Mouse (Mus musculus) embryonic facial prominence, embryonic 11.5 days (tissue): ENCODE data around the gene Prpf3. TPM values are rescaled to one million over a fixed set of nuclear protein-coding genes. Genes with fewer than 3 reads are reported as not detected.

ENCODE experiments used
- ATAC-seq: fragments of 200-750 bp; cut with Nextera tagmentation; replicated peaks from 2 replicates; pipeline ENCODE4 v1.8.0; 2017; ENCODE audit warnings: low read depth; ENCODE audit not compliant: insufficient number of reproducible peaks, low FRiP score, low TSS enrichment
- DNase-seq: peaks from one replicate; pipeline ENCODE4 v3.0.0-alpha.2; 2015; ENCODE audit warnings: low spot score
- H3K27ac ChIP-seq: fragments of 300-500 bp; sonication (generic); replicated peaks from 2 replicates; pipeline ENCODE4 v1.5.1; 2014; ENCODE audit warnings: mild to moderate bottlenecking, low read depth, low read length, control low read depth
- H3K27me3 ChIP-seq: fragments of 300-500 bp; sonication (generic); 2 replicates; pipeline ENCODE4 v1.6.1; 2014; ENCODE audit warnings: mild to moderate bottlenecking, low read length, moderate library complexity, mixed read lengths; ENCODE audit not compliant: control insufficient read depth, insufficient read depth
- H3K36me3 ChIP-seq: fragments of 300-500 bp; sonication (generic); replicated peaks from 2 replicates; pipeline ENCODE4 v1.6.1; 2014; ENCODE audit warnings: low read depth, mild to moderate bottlenecking, low read length, moderate library complexity, mixed read lengths; ENCODE audit not compliant: control insufficient read depth, insufficient read depth
- H3K4me1 ChIP-seq: fragments of 300-500 bp; sonication (generic); 2 replicates; pipeline ENCODE4 v1.6.1; 2014; ENCODE audit warnings: low read length, mixed read lengths; ENCODE audit not compliant: control insufficient read depth, insufficient read depth
- H3K4me2 ChIP-seq: fragments of 300-500 bp; sonication (generic); 2 replicates; pipeline ENCODE4 v1.6.1; 2014; ENCODE audit warnings: low read depth, mild to moderate bottlenecking, control low read depth, low read length, moderate library complexity
- H3K4me3 ChIP-seq: fragments of 300-500 bp; sonication (generic); 2 replicates; pipeline ENCODE4 v1.5.1; 2014; ENCODE audit warnings: low read depth, low read length, control low read depth
- H3K9ac ChIP-seq: fragments of 300-500 bp; sonication (generic); replicated peaks from 2 replicates; pipeline ENCODE4 v1.6.1; 2014; ENCODE audit warnings: mild to moderate bottlenecking, control low read depth, low read length
- H3K9me3 ChIP-seq: fragments of 300-500 bp; sonication (generic); replicated peaks from 2 replicates; pipeline ENCODE4 v1.6.1; 2016; ENCODE audit warnings: mild to moderate bottlenecking, low read length, inconsistent platforms, mixed read lengths; ENCODE audit not compliant: control insufficient read depth
- WGBS: fragments of 180-500 bp; shearing (Covaris S2); extraction: QIAGEN DNeasy Blood & Tissue Kit; methylation state at CpG from one replicate; pipeline ENCODE4 v1.1.7; 2014; 5-methylcytosine and 5-hydroxymethylcytosine counted together
- polyA plus RNA-seq: library from polyadenylated mRNA; unstranded; fragments of >200 nt; fragmentation: Nextera tagmentation; extraction: Ambion mirVana; gene quantifications from 2 replicates; pipeline ENCODE4 v1.2.1, GENCODE M21; 2014

Prpf3 gene
- polyA plus RNA-seq = 69.4 and 70.6 TPM in 2 replicates

- H3K4me3 ChIP-seq = peak within 1 kb of the TSS; percentile 91
- no peaks in the 10 kb centered on the region for H3K4me1 ChIP-seq
- no peaks in the 10 kb centered on the region for H3K9me3 ChIP-seq
- peak within 1 kb of the TSS; percentile 67 for H3K27ac ChIP-seq
- peaks cover 13% of the 10 kb centered on the region for H3K36me3 ChIP-seq
- peak within 1 kb of the TSS; percentile 52 for H3K4me2 ChIP-seq
- no peaks in the 10 kb centered on the region for H3K27me3 ChIP-seq
- under 1% methylated on average over 56 of the region's 56 CpGs for WGBS
- DNase-seq = peak; percentile 96
- peak within 1 kb of the TSS; percentile 82 for H3K9ac ChIP-seq
- peak; percentile 96 for ATAC-seq
Measured at GRCm38 (mm10) chr3:95855502-95856089, at the start of gene Prpf3. Prpf3 (minus strand) TSS chr3:95855885.

- peak; percentile 53; the same call in 1 of the 2 replicates for ATAC-seq
- peak within 1 kb of the TSS; percentile 16 for H3K27ac ChIP-seq
- peak; percentile 70 for DNase-seq
- H3K4me3 ChIP-seq = peak within 1 kb of the TSS; percentile 46
- H3K4me2 ChIP-seq = peak within 1 kb of the TSS; percentile 85
- no peaks in the 10 kb centered on the region for H3K36me3 ChIP-seq
- no peaks in the 10 kb centered on the region for H3K9me3 ChIP-seq
- 0% methylated on average over 15 of the region's 15 CpGs for WGBS
- peaks cover 2% of the 10 kb centered on the region for H3K4me1 ChIP-seq
- H3K27me3 ChIP-seq = no peaks in the 10 kb centered on the region
- H3K9ac ChIP-seq = peak within 1 kb of the TSS; percentile 65
Measured at GRCm38 (mm10) chr3:95904568-95904967, 48.9 kb upstream of the Prpf3 start, which contains the start of gene Car14. Car14 (minus strand) TSS chr3:95904691.

- ATAC-seq = 0 out of 2 replicates have a peak, but pooled peaks have one; percentile 51
- Histone ChIP-seq H3K27ac (peak overlapping the region; percentile 16; the same call in 1 of the 2 replicates), H3K36me3 (no peaks in the 10 kb centered on the region), H3K4me3 (peak overlapping the region; percentile 46), H3K4me2 (peak overlapping the region; percentile 85), H3K9ac (peak overlapping the region; percentile 65), H3K27me3 (no peaks in the 10 kb centered on the region), H3K4me1 (peaks cover 2% of the 10 kb centered on the region), H3K9me3 (no peaks in the 10 kb centered on the region)
- under 1% methylated on average over 15 of the region's 15 CpGs for WGBS
- DNase-seq = peak; percentile 50
Measured at GRCm38 (mm10) chr3:95903753-95904502, 48.2 kb upstream of the Prpf3 start.

GRCm38 (mm10) chr3:95902643-95903042 is 47.0 kb upstream of the Prpf3 start:
- H3K4me1 ChIP-seq = peaks cover 2% of the 10 kb centered on the region
- no peak for ATAC-seq
- peak overlapping the region; percentile 41 for H3K9ac ChIP-seq
- peak overlapping the region; percentile 46; the same call in 1 of the 2 replicates for H3K4me3 ChIP-seq
- H3K36me3 ChIP-seq = no peaks in the 10 kb centered on the region
- H3K27ac ChIP-seq = no peak overlapping the region
- no peaks in the 10 kb centered on the region for H3K9me3 ChIP-seq
- no peaks in the 10 kb centered on the region for H3K27me3 ChIP-seq
- H3K4me2 ChIP-seq = peak overlapping the region; percentile 85
- no peak for DNase-seq
- WGBS = 28% methylated on average over 6 of the region's 6 CpGs

GRCm38 (mm10) chr3:95902373-95902625 is 46.6 kb upstream of the Prpf3 start:
- H3K9me3 ChIP-seq = no peaks in the 10 kb centered on the region
- no peak overlapping the region; the same call in 1 of the 2 replicates for H3K9ac ChIP-seq
- ATAC-seq = no peak
- H3K4me2 ChIP-seq = peak overlapping the region; percentile 85; the same call in 1 of the 2 replicates
- H3K4me1 ChIP-seq = peaks cover 2% of the 10 kb centered on the region
- no peaks in the 10 kb centered on the region for H3K27me3 ChIP-seq
- H3K27ac ChIP-seq = no peak overlapping the region
- DNase-seq = no peak
- no peaks in the 10 kb centered on the region for H3K36me3 ChIP-seq
- no peak overlapping the region for H3K4me3 ChIP-seq

GRCm38 (mm10) chr3:95901616-95902372 is 46.1 kb upstream of the Prpf3 start:
- Histone ChIP-seq H3K4me1 (peaks cover 2% of the 10 kb centered on the region), H3K9ac (no peak overlapping the region), H3K9me3 (no peaks in the 10 kb centered on the region), H3K27me3 (no peaks in the 10 kb centered on the region), H3K27ac (no peak overlapping the region), H3K4me3 (no peak overlapping the region), H3K36me3 (no peaks in the 10 kb centered on the region), H3K4me2 (no peak overlapping the region)
- ATAC-seq (no peak), DNase-seq (no peak)
- WGBS = 63% methylated on average over 9 of the region's 9 CpGs

GRCm38 (mm10) chr3:95899800-95900524 is 44.3 kb upstream of the Prpf3 start:
- H3K36me3 ChIP-seq = no peaks in the 10 kb centered on the region

More at GRCm38 (mm10) chr3:95899800-95900524, 44.3 kb upstream of the Prpf3 start:
- no peaks in the 10 kb centered on the region for H3K27me3 ChIP-seq
- WGBS = 76% methylated on average over 13 of the region's 13 CpGs
- no peak overlapping the region for H3K9ac ChIP-seq
- H3K4me1 ChIP-seq = peaks cover 2% of the 10 kb centered on the region
- DNase-seq (no peak), ATAC-seq (no peak)
- H3K4me3 ChIP-seq = no peak overlapping the region
- no peak overlapping the region for H3K4me2 ChIP-seq
- no peak overlapping the region for H3K27ac ChIP-seq
- no peaks in the 10 kb centered on the region for H3K9me3 ChIP-seq
